Mouse (Mus musculus) spleen, adult 2 months (tissue): Measurements from ENCODE around the gene Coro7.

Experiments
- CTCF ChIP-seq: fragments of 200-500 bp; IDR thresholded peaks from 2 replicates; pipeline ENCODE4 v1.5.1; 2011; ENCODE audit warnings: mild to moderate bottlenecking, inconsistent platforms; ENCODE audit not compliant: insufficient read depth, insufficient read length, insufficient replicate concordance; ENCODE audit errors: extremely low read depth
- POLR2A ChIP-seq: fragments of 200-500 bp; IDR thresholded peaks from 2 replicates; pipeline ENCODE4 v1.6.1; 2011; ENCODE audit warnings: low read depth, low read length, inconsistent platforms

DNA sequence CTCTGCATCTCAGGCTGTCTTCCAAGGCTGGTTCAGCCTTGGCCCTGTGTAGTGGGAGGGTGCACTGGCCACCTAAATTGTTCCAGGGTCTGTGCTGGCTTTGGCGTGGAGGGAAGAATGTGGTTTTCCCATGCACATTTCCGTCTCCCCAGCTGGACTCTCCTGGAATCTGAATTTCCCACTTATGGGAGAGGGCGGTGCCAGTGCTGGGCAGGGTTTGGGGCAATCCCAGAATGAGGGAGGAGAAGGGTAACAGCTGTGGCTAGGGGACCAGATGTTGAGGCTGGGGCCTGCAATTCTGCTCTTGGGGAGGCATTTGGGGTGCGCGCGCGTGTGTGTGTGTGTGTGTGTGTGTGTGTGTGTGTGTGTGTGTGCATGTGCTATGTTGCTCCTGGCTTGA, 82.3 kb downstream of the Coro7 start:
- TF ChIP-seq CTCF (no peak), POLR2A (no peak)
